Comparison of ENCODE assay signal across 8 mouse cellular contexts in the genomic region with DNA sequence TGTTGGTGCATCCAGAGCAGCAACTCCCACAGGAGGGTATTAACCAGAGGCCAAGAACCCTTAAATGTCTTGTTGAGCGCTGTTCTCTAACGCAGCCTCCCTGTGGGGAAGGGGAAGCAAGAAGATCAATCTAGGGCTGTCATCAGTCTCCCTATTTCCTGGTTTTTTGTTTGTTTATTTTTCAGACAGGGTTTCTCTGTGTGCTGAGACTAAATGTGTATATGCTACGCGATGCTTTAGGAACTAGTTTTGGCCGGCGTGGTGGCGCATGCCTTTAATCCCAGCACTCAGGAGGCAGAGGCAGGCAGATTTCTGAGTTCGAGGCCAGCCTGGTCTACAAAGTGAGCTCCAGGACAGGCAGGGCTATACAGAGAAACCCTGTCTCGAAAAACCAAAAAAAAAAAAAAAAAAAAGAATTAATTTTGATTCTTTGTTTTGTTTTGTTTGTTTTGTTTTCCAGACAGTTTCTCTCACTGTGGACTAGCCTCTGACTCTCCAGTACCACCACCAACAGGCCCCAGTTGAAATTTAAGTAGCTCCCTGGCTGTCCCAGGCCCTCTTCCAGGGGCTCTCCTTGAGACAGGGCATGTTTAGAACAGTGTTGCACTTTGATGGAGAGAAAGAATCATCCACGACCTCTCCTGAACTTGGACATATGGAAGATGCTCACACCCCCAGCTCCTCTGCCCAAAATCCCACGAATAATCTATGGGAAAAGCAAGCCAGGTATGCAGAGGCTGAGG. TPM values are rescaled to one million over a fixed set of nuclear protein-coding genes. Genes with fewer than 3 reads are reported as not detected.
DNase-seq lines count a peak whose midpoint lies in the region; ATAC-seq and TF ChIP-seq lines count a peak whose summit lies in the region.
"Had no signal": no experiment of that assay in that cellular context is flagged by ENCODE, and none has a peak within 500 bp of the region (broad histone marks: within the 10 kb centered on the region; RNA-seq: fewer than 3 reads in every experiment).

No protein-coding gene starts in this region.

- no peak for TF ChIP-seq CTCF in intestine, postnatal 0 days (IDR thresholded peaks at IDR 0.05; ENCODE audit: low read depth)

- WGBS in kidney, embryonic 16.5 days: 73% methylated on average over 11 of the region's 11 CpGs
- 84% methylated on average over 11 of the region's 11 CpGs for WGBS in forebrain, embryonic 11.5 days
- WGBS in intestine, postnatal 0 days: 72% methylated on average over 11 of the region's 11 CpGs
- 78% methylated on average over 11 of the region's 11 CpGs for WGBS in neural tube, embryonic 13.5 days

- H3K27me3 ChIP-seq in kidney, embryonic 16.5 days (ENCODE audit: insufficient read depth, low read length): no peaks in the 10 kb centered on the region
- H3K27me3 ChIP-seq in forebrain, embryonic 11.5 days (ENCODE audit: control insufficient read depth, insufficient read depth, low read length): no peaks in the 10 kb centered on the region
- no peaks in the 10 kb centered on the region for H3K27me3 ChIP-seq in intestine, postnatal 0 days (replicated peaks; ENCODE audit: control insufficient read depth, insufficient read depth, low read length)
- no peaks in the 10 kb centered on the region for H3K27me3 ChIP-seq in neural tube, embryonic 13.5 days

- H3K9me3 ChIP-seq in kidney, embryonic 16.5 days (ENCODE audit: low read length): no peaks in the 10 kb centered on the region
- no peaks in the 10 kb centered on the region for H3K9me3 ChIP-seq in forebrain, embryonic 11.5 days (ENCODE audit: control insufficient read depth, low read length)
- H3K9me3 ChIP-seq in intestine, postnatal 0 days (ENCODE audit: control insufficient read depth): no peaks in the 10 kb centered on the region
- H3K9me3 ChIP-seq in neural tube, embryonic 13.5 days: no peaks in the 10 kb centered on the region

- peaks cover 29% of the 10 kb centered on the region for H3K4me1 ChIP-seq in kidney, embryonic 16.5 days (ENCODE audit: insufficient read depth, low read length)
- peaks cover 12% of the 10 kb centered on the region; the same call in 1 of the 2 replicates for H3K4me1 ChIP-seq in forebrain, embryonic 11.5 days (replicated peaks; ENCODE audit: control insufficient read depth, insufficient read depth, low read length)
- H3K4me1 ChIP-seq in intestine, postnatal 0 days (replicated peaks; ENCODE audit: control insufficient read depth, insufficient read depth, low read length): peaks cover 6% of the 10 kb centered on the region; the same call in 1 of the 2 replicates
- peaks cover 28% of the 10 kb centered on the region for H3K4me1 ChIP-seq in neural tube, embryonic 13.5 days (replicated peaks)

- peak overlapping the region; percentile 75 for H3K4me3 ChIP-seq in kidney, embryonic 16.5 days (ENCODE audit: low read length)
- peak overlapping the region; percentile 57; the same call in 1 of the 2 replicates for H3K4me3 ChIP-seq in forebrain, embryonic 11.5 days (ENCODE audit: low read depth, low read length)
- no peak overlapping the region for H3K4me3 ChIP-seq in intestine, postnatal 0 days (ENCODE audit: low read depth, low read length)
- H3K4me3 ChIP-seq in neural tube, embryonic 13.5 days: peak overlapping the region; percentile 79

- DNase-seq in kidney, adult 18-20 months: no peak
- no peak for DNase-seq in forebrain, embryonic 11.5 days (ENCODE audit: low spot score)
- no peak for DNase-seq in gastrocnemius, adult 8-10 months (ENCODE audit: low spot score in 2 of 2)
- DNase-seq in left cerebral cortex, adult 9 months (ENCODE audit: low spot score in 2 of 2): no peak
- DNase-seq: left cerebral cortex, postnatal 4 days had no signal

- H3K36me3 ChIP-seq in kidney, embryonic 16.5 days (ENCODE audit: insufficient read depth, low read length): peaks cover 6% of the 10 kb centered on the region
- no peaks in the 10 kb centered on the region; the same call in 1 of the 2 replicates for H3K36me3 ChIP-seq in forebrain, embryonic 11.5 days (ENCODE audit: control insufficient read depth, insufficient read depth, low read length)
- peaks cover 10% of the 10 kb centered on the region for H3K36me3 ChIP-seq in intestine, postnatal 0 days (ENCODE audit: control insufficient read depth, insufficient read depth)
- peaks cover 10% of the 10 kb centered on the region for H3K36me3 ChIP-seq in neural tube, embryonic 13.5 days

- H3K4me2 ChIP-seq in kidney, embryonic 16.5 days (replicated peaks; ENCODE audit: low read depth, low read length): peak overlapping the region; percentile 78
- H3K4me2 ChIP-seq in forebrain, embryonic 11.5 days (ENCODE audit: low read depth, low read length, severe bottlenecking): peak overlapping the region; percentile 87; the same call in 1 of the 2 replicates
- H3K4me2 ChIP-seq in intestine, postnatal 0 days (replicated peaks; ENCODE audit: low read depth): peak overlapping the region; percentile 86; the same call in 1 of the 2 replicates
- peak overlapping the region; percentile 94 for H3K4me2 ChIP-seq in neural tube, embryonic 13.5 days

- peak overlapping the region; percentile 96 for H3K27ac ChIP-seq in kidney, embryonic 16.5 days (ENCODE audit: low read length)
- no peak overlapping the region for H3K27ac ChIP-seq in forebrain, embryonic 11.5 days (ENCODE audit: low read depth, low read length)
- no peak overlapping the region for H3K27ac ChIP-seq in intestine, postnatal 0 days (ENCODE audit: low read depth, low read length)
- H3K27ac ChIP-seq in neural tube, embryonic 13.5 days (replicated peaks): peak overlapping the region; percentile 92

- H3K9ac ChIP-seq in kidney, embryonic 16.5 days (replicated peaks; ENCODE audit: low read length): no peak overlapping the region
- 0 out of 2 replicates have a peak overlapping the region, but pooled peaks have one; percentile 20 for H3K9ac ChIP-seq in forebrain, embryonic 11.5 days (ENCODE audit: low read length)
- H3K9ac ChIP-seq in intestine, postnatal 0 days (ENCODE audit: low read depth, low read length): no peak overlapping the region
- H3K9ac ChIP-seq in neural tube, embryonic 13.5 days: peak overlapping the region; percentile 92

- ATAC-seq in kidney, embryonic 16.5 days (ENCODE audit: low FRiP score, low TSS enrichment): no peak
- ATAC-seq in forebrain, embryonic 11.5 days (replicated peaks; ENCODE audit: low FRiP score): no peak
- ATAC-seq in intestine, postnatal 0 days: no peak
- no peak for ATAC-seq in neural tube, embryonic 13.5 days (ENCODE audit: low read depth)

RNA-seq across cellular contexts. Expression of a gene that starts 1.3 kb away (rescaled TPM):
- polyA plus RNA-seq in kidney, embryonic 16.5 days (2015; fragmentation: Nextera tagmentation; extraction: Ambion mirVana): 100 and 102 TPM in 2 replicates
- 63.2 and 65.2 TPM in 2 replicates for polyA plus RNA-seq in forebrain, embryonic 11.5 days (2014; fragmentation: Nextera tagmentation; extraction: Ambion mirVana)
- polyA plus RNA-seq in intestine, postnatal 0 days (2015; fragmentation: Nextera tagmentation; extraction: Ambion mirVana): 46.6 and 51.7 TPM in 2 replicates
- polyA plus RNA-seq in neural tube, embryonic 13.5 days (2015; fragmentation: Nextera tagmentation; extraction: Ambion mirVana): 56.8 and 65.5 TPM in 2 replicates
- 10 to 100 TPM; 27.4 to 42.1 (median 31.3) TPM for total RNA-seq in gastrocnemius, adult 8-10 months (2022)

RNA-seq across cellular contexts. Expression of a gene that starts 5.0 kb away (rescaled TPM):
- 72.9 and 79.2 TPM in 2 replicates for polyA plus RNA-seq in kidney, embryonic 16.5 days (2015; fragmentation: Nextera tagmentation; extraction: Ambion mirVana)
- polyA plus RNA-seq in forebrain, embryonic 11.5 days (2014; fragmentation: Nextera tagmentation; extraction: Ambion mirVana): 8.9 and 13.1 TPM in 2 replicates
- 51.0 and 55.9 TPM in 2 replicates for polyA plus RNA-seq in intestine, postnatal 0 days (2015; fragmentation: Nextera tagmentation; extraction: Ambion mirVana)
- polyA plus RNA-seq in neural tube, embryonic 13.5 days (2015; fragmentation: Nextera tagmentation; extraction: Ambion mirVana): 10.8 and 14.2 TPM in 2 replicates
- total RNA-seq in gastrocnemius, adult 8-10 months (2022): 100 to 1,000 TPM in 1 of 4 experiments, 10 to 100 TPM in 3; 87.4 to 108 (median 92.5) TPM

RNA-seq across cellular contexts. Expression of a gene that starts 7.1 kb away (rescaled TPM):
- 0.71 and 1.0 TPM in 2 replicates for polyA plus RNA-seq in kidney, embryonic 16.5 days (2015; fragmentation: Nextera tagmentation; extraction: Ambion mirVana)
- polyA plus RNA-seq in forebrain, embryonic 11.5 days (2014; fragmentation: Nextera tagmentation; extraction: Ambion mirVana): 0.72 and 1.1 TPM in 2 replicates
- polyA plus RNA-seq in intestine, postnatal 0 days (2015; fragmentation: Nextera tagmentation; extraction: Ambion mirVana): 0.14 and 0.27 TPM in 2 replicates
- 0.53 and 0.79 TPM in 2 replicates for polyA plus RNA-seq in neural tube, embryonic 13.5 days (2015; fragmentation: Nextera tagmentation; extraction: Ambion mirVana)
- total RNA-seq in gastrocnemius, adult 8-10 months (2022): under 1 TPM; 0.15 to 0.62 (median 0.38) TPM

RNA-seq across cellular contexts. Expression of a gene that starts 12.3 kb away (rescaled TPM):
- polyA plus RNA-seq in kidney, embryonic 16.5 days (2015; fragmentation: Nextera tagmentation; extraction: Ambion mirVana): 33.1 and 33.5 TPM in 2 replicates
- 41.3 and 46.3 TPM in 2 replicates for polyA plus RNA-seq in forebrain, embryonic 11.5 days (2014; fragmentation: Nextera tagmentation; extraction: Ambion mirVana)
- 2.5 and 2.9 TPM in 2 replicates for polyA plus RNA-seq in intestine, postnatal 0 days (2015; fragmentation: Nextera tagmentation; extraction: Ambion mirVana)
- polyA plus RNA-seq in neural tube, embryonic 13.5 days (2015; fragmentation: Nextera tagmentation; extraction: Ambion mirVana): 14.1 and 15.6 TPM in 2 replicates
- total RNA-seq in gastrocnemius, adult 8-10 months (2022): 1 to 10 TPM in 1 of 4 experiments, under 1 TPM in 3; 0.36 to 1.6 (median 0.84) TPM

RNA-seq across cellular contexts. Expression of a gene that starts 28.9 kb away (rescaled TPM):
- 29.3 and 32.5 TPM in 2 replicates for polyA plus RNA-seq in kidney, embryonic 16.5 days (2015; fragmentation: Nextera tagmentation; extraction: Ambion mirVana)
- polyA plus RNA-seq in forebrain, embryonic 11.5 days (2014; fragmentation: Nextera tagmentation; extraction: Ambion mirVana): 9.1 and 12.2 TPM in 2 replicates
- 18.1 and 20.4 TPM in 2 replicates for polyA plus RNA-seq in intestine, postnatal 0 days (2015; fragmentation: Nextera tagmentation; extraction: Ambion mirVana)
- 15.4 and 18.3 TPM in 2 replicates for polyA plus RNA-seq in neural tube, embryonic 13.5 days (2015; fragmentation: Nextera tagmentation; extraction: Ambion mirVana)
- total RNA-seq in gastrocnemius, adult 8-10 months (2022): 10 to 100 TPM; 63.3 to 72.7 (median 68.0) TPM

Comparison
In these comparisons a context has a peak if more than half of its experiments do, and no peak if none do; other contexts are left out.
1. H3K27ac ChIP-seq: peak in kidney, embryonic 16.5 days (single experiment) and neural tube, embryonic 13.5 days (single experiment); none in forebrain, embryonic 11.5 days (single experiment) and intestine, postnatal 0 days (single experiment).
2. H3K9ac ChIP-seq: peak in forebrain, embryonic 11.5 days (single experiment) and neural tube, embryonic 13.5 days (single experiment); none in kidney, embryonic 16.5 days (single experiment) and intestine, postnatal 0 days (single experiment).
3. Peak in every context shown above with its lines, with median percentiles within 50 percentile points of each other: H3K4me2 ChIP-seq.